Mouse (Mus musculus) cerebellum, postnatal 36 days (tissue): ENCODE data around the gene Vps35l.

Source experiments
- DNase-seq, 2 experiments: peaks; one replicate each; pipeline ENCODE4 v3.0.0; 2021 to 2022; ENCODE audit warnings: mixed read lengths in 2 of 2

Gene Vps35l

DNA sequence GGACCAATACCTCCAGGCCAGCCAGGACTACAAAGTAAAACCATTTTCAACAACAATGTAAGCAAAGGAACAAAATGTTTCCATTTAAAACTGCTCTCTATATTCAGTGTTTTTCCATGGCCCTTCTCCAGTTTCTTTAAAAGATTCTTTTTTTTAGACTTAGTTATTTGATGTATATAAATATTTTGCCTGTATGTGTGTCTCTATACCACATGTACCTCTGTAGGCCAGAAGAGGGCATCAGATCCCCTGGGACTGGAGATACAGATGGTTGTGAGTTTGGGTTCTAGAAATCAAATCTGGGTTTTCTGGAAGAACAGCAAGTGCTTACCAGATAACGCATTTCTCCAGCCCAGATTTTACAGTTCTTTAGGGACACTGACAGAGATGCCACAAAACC, 1.3 kb upstream of the Vps35l start:
- DNase-seq: no peak

DNA sequence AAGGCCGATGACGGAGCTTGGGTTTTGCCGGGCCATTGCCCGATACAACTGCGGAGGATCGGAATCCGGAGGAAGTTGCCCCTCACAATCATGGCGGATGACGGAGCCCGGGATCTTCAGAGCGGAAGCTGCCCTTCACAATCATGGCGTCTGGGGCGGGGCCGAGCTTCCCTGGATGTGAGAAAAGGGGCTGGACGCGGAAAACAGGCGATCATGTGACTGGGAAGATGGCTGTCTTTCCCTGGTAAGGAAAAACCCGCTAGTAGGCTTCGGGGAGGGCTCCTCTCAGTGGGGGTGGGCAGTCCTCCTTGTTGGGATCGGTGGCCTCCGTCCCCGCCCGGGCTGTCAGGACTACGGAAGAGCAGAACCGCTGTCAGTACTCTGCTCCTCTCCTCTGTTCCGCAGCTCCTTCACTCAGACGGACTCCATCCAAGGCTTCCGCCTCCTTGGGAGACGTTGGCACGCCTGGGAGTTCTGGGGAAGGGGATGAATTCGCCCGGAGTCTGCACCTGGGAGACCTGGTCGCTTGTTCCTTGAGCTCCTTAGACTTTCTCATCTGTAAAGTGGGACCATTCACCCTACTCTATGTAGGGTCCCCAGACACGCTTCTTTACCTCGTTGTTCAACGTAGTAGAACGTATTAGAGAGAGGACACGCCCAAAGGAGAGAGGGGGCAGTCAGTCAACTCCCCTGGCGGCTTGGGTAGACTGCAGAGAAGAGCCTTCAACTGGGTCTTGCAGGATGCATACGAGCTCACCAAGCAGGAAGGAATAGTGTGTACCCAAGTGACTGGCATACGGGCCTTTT, 709 bp downstream of the Vps35l start:
- DNase-seq: peak; percentile 94 to 95

DNA sequence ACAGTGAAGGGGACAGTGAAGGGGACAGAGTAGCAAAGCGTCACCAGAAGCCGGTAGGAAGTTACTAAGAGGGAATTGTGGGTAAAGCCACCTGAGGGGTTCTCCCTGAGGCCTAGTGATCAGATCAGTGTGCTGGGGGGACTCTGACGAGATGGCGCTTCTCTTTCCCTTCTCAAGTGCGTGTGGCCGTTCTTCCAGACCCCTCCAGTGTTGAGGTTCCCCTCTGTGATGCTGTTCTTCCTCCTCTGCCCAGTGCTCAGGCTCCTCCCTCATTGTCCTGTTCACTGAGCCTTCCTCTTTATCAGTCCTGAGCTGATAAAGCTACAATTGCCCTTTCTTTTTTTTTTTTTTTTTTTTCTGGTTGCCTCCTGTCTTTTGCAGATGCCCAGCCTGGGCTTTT, 2.3 kb downstream of the Vps35l start:
- no peak for DNase-seq

DNA sequence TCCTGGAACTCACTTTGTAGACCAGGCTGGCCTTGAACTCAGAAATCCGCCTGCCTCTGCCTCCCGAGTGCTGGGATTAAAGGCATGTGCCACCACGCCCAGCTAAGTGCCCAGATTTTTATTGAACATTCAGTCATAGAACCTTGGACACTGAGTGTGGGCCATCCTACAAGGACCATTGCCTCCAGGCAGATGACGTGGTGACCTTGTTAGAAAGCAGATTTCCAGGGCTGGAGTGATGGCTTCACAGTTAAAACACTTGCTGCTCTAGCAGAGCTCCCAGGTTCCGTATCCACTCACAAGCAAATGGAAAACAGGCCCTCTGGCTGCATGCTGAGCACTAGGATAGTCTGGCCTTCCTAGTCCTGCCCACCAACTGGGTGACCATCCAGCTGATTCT, 4.7 kb downstream of the Vps35l start:
- no peak for DNase-seq

DNA sequence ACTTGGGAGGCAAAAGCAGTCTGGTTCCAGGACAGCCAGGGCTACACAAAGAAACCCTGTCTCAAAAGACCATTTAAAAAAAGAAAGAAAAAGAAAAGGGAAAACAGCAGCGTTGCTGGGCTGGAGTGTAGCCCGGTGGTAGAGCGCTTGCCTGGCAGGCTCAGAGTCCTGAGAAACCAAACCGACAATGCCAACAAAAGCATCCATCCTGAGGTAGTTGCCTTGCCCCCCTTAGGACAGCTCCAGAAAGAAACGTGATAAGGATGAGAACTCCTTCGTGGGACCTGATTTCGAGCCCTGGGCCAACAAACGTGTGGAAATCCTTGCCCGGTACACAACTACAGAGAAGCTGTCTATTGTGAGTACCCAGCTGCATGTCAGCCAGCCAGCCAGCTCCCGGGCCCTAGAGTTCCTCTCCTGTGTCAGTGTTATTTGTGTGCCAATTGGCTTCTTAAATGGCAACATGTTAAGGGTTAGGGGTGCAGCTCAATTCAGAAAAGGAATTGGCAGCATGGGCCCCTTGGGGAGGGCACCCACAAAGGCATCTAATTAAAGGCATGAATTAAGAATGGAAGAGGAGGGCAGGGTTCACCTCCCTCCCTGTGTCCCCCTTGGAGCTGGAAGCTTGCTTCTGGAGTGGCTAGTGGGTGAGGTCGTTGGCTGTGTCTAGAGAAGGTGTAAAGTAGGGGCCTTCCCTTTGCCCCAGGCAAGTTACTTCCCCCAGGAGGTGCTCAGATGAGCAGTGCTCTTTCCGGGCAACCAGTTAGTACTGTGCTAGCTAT, 8.1 kb downstream of the Vps35l start:
- DNase-seq: no peak

DNA sequence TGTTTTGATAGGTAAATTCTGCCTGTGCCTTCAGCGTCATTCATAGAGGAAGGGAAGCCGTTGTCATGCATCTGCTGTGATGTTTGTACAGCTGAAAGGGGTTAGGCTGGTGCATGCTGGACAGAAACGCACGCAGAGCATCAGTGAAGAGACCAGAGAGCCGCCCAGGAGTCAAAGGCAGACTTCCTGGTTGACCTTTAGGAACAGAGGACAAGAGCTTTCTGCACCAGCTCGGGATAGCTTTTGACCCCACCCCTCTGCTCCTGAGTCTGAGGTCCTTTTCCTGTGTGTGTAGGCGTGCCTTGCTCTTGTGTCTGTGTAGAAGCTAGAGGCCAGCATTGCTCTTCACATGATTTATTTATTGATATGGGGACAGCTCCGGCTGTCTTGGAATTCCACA, 9.7 kb downstream of the Vps35l start:
- DNase-seq: no peak

DNA sequence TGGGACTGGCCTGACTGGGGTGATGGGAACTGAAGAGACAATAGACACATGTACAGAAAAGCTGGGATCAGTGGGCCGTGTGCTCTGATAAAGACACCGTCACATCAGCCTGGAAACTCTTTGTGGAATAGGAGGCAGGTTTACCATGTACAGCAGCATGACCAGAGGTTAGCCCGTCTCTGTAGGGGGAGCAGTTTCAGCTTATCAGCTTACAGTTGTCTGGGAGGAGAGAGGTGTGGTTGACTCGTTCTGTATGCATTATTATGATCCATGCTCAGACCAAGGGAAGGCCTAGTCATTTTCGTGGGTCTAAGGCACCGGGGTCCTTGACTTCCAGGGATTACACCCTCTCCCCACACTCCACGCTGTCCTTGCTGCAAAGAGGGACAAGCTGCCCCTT, 11.6 kb downstream of the Vps35l start:
- DNase-seq: no peak

DNA sequence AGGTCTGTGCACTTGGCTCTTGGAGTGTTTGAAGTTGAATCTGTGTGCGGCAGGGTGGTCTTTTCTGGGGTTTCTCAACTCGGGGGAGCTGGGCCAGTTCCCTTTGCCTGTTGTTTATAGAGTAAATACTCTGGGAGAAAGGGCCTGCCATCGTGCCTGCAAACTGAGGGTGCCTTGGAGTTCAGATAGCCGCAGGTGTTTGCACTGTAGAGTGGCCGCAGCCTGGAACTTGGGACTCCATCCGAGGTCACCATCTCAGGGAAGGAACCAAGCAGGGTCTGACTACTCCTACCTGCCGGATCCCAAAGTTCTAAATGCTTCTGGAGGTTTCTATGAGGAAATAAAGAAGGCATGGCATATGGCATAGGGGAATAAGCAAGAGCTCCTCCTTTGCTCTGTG, 15.7 kb downstream of the Vps35l start:
- DNase-seq: no peak

DNA sequence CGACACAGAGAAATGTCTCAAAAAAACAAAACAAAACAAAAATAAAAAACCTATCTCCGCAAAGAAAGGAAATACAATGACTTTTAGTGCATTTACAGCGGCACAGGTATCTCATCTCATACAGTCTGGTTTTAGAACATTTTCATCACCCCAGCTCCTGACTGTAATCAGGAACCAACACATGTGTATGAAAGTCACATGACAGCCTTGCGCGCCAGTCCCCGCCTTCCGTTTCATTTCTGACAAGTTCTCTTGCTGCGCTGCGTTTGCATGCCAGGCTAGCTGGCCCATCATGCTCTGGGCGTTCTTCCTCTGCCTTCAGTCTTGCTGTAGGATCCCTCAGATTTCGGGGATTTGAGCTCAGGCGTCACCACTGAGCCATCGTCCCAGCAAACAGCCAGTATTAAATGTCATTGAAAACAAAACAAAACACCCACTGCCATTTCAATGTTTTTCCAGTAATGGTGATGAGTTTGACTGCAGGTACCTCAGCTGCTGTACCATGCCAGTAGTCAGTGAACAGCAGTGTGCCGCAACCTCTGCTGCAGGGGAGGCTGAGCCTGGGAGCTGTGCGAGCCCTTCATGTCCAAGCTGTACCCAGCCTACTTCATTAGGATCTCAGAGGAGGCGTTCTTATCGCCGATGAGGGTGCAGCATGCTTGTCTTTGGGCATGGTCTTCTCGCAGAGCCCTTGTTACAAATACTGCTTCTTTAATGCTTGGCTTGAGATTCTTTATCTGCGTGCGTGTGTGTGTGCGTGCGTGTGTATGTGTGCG, 16.7 kb downstream of the Vps35l start:
- DNase-seq: no peak

DNA sequence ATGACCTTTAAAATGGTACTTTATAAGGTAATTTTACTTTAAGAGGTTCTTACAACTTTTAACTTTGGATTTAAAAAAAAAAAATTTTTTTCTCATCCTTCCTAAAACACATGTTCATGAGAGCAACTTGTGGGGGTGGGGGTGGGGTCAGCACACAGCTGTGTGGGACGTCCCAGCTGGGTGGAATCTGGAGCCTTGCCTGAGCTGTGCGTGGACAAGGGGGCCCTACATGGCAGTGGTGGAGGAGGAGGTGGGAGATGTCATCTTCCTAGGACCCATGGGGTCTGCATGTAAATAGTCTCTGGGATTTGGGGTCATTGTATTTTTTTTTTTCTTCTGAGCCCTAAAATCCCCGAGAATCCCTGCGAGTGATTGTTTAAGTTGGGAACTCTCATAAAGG, 18.3 kb downstream of the Vps35l start:
- no peak for DNase-seq

DNA sequence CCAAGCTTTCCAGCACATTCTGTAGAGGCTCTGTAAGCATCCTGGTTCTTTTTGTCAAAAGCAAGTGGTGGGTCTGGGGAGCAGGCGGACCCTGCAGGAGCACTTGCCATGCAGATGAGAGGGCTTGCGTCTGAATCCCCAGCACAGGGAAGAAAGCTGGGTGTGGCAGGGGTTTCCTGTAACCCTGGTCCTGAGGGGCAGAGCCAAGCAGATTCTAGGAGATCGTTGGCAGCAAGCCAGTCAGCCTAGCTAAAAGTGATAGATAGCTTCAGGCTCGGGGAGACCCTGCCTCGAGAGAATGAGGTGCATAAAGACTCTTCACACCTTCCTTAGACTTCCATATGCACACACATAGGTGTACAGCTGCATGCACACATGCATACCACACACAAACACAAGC, 19.3 kb downstream of the Vps35l start:
- no peak for DNase-seq

DNA sequence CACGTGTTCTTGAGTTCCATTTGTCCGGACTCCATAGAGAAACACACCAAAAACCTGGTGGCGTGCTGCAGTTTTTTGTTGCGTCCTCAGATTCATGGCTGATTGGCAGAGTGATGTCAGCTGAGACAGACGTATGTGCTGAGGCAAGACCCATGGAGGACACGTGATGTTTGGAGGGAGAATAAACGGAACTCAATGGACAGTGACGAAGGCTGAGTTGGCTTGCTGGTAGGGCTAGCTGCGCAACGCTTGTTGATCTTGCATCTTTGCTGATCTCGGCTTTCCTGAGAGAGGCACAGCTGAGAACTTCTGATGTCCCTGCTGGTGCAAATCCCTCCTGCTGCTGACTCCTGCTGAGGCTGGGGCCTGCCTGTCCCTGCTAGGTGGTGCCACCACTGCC, 23.9 kb downstream of the Vps35l start:
- no peak for DNase-seq

DNA sequence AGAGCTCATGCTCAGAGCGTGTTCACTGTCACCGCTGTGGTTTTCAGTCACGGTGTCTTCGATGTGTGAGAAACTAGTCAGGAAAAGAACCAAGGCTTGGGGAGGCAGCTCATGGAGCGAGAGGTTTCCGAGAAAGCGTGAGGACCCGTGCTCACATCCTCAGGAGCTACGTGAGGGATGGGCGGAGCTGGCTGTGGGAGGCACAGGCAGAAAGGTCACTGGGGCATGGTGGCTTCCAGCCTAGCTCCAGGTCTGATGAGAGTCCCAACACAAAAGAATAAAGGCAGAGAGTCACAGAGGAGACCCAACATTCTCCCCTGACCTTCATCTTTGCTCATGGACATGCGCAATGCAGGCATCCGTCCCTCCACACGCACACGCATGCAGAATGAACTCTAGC, 24.7 kb downstream of the Vps35l start:
- no peak for DNase-seq

DNA sequence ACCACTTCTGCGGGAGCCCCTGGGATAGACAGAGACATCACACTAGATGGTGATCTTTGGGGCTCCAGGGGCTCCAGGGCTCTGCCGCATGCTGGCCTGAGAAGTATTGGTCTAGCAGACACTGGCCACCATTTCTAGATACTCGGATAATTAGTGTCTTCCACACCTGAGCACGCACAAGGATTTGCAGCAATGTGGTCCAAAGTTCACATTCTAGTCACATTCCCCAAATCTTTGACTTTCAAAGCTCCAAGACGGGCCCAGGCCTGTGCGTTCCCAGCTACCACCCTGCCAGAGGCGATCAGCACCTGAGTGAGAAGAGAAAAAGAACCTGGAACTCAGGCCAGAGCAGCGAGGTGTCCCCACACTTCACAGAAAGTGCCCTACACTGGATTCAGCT, 25.6 kb downstream of the Vps35l start:
- no peak for DNase-seq

DNA sequence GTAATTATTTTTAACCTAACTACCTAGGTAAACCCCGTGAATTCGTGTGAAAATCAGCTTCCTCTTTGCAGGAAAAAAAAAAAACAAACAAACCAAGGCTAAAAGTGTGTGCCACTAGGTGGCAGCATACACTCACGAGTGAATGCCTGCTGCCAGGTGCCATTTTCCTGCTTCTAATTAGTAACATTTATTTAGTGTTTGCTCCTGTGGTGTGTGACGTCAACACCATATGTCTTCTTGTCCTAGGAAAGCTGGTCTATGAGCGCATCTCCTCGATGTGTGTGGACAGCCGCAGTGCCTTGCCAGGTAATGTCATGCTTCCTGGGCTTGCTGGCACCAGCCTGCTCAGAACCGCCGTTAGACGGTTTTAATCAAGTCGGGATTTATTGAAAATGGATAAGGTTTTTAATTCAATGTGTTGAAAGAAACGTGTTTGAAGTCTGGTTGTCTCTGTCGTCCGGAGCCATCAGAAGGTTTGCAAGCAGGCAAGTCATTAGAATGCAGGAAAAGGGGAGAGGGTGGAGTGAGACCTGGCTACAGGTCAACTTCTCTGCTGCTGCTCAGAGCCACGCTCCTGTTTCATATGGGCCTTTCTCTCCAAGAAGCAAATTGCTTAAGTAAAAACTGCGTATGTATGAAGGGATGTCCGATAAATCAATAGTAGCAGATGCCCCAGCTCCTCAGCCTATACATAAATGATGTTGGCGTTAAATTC, 26.2 kb downstream of the Vps35l start:
- peak; percentile 85 to 94 for DNase-seq

DNA sequence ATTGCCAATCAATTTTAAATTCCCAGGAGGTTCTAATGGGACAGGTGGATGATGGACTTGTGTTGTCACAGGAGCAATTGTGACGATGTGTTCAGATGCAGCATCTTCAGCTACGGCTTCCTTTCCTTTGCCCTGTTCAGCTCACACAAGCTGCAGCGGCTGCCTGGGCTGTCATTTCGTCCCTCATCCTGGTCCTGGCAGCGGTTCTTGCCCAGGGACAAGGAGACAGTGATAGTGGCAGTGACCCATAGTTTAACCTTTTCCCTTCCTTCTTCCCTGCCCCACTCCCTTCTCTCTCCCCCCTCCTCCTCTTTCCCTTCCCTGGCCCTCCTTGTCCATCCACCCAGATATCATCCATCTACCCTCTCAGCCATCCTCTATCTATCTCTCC, 26.8 kb downstream of the Vps35l start:
- peak in 1 of 2 experiments; percentile 31 for DNase-seq

DNA sequence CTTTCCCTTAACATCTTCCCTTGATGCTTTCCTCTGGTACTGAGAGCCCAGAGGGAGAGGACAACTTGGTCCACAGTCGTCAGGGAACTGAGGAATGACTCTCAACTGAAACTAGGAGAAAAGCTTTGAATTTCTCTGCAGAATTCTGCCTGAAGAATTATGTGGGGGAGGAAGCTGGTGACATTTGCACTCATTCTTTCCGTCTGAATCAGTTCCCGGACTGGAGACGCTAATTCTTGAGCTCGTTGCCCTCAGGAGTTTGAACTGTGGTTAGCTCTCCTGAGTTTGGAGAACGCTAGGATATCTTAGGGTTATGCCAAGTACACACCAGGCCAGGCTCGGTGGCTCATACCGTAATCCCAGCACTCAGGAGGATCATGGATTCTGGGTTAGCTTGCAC, 29.2 kb downstream of the Vps35l start:
- DNase-seq: no peak

DNA sequence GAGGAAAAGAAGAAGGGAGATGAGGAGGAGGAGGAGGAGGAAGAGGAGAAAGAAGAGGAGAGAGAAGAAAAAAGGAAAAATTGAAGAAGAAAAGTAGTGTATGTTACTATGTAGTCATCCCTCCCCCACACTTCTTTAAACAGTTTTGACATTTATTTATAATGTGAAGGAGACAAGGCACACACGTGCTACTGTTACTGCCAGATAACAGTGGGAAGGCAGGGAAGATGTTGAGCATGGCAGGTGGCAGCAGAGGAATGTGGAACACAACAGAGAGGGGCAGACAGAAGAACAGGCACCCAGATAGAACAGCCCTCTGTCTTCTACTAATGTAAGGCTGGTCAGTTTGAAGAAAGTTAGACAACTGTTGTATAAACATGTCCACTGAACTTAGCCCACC, 29.6 kb downstream of the Vps35l start:
- DNase-seq: no peak

DNA sequence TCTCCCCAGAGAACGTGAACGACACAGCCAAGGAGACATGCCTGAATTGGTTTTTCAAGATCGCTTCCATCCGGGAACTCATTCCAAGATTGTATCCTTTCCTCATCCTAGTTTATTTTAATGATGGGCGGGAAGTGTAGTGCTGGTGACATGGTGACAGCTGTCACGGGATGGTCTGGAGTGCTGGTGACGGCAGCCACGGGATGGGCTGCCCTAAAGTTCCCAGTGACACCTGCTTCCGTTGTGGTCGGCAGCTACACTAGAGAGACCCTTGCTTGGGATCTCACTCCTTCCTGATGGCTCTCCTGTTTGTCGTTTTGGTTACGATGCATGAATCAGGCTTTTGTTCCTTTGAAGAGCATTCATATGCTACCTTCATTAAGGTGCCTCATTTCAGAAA, 33.0 kb downstream of the Vps35l start:
- no peak for DNase-seq

DNA sequence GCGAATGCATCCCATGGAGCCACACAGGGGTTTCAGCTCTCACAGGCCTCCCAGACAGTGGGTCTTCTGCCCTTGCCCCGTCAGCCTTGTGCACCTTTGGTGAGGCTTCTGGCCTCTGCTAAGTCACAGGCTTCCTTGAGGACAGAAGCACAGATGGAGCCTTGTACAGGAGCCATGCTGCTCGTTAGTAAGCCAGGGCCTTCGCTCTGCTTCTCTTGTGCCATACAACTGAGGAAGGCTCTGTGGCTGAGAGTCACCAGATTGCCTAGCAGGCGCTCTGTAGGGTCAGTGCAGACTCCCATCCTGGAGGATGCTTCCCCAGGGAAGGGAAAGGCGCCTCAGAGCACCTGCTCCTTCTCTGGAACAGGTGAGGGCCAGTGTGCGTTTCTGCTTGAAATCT, 36.0 kb downstream of the Vps35l start:
- peak in 1 of 2 experiments; percentile 30 for DNase-seq

DNA sequence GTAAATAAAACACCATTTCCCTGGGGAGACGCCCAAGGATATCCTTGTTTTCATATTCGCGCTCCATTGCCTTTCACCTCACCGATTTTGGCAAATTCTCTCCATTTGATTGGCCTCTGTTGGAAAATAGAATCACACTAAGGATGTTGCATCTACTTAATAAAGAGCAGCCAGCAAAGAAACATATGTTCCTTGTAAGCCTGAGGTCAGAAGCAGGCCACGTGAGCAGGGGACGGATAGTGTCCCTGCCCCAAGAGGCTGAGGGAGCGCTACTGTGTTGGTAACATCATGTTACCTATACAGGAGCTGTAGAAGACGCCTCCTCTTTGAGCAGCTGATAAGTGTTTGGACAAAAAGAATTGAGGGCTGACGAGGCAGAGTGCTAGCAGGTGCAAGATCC, 36.5 kb downstream of the Vps35l start:
- no peak for DNase-seq

DNA sequence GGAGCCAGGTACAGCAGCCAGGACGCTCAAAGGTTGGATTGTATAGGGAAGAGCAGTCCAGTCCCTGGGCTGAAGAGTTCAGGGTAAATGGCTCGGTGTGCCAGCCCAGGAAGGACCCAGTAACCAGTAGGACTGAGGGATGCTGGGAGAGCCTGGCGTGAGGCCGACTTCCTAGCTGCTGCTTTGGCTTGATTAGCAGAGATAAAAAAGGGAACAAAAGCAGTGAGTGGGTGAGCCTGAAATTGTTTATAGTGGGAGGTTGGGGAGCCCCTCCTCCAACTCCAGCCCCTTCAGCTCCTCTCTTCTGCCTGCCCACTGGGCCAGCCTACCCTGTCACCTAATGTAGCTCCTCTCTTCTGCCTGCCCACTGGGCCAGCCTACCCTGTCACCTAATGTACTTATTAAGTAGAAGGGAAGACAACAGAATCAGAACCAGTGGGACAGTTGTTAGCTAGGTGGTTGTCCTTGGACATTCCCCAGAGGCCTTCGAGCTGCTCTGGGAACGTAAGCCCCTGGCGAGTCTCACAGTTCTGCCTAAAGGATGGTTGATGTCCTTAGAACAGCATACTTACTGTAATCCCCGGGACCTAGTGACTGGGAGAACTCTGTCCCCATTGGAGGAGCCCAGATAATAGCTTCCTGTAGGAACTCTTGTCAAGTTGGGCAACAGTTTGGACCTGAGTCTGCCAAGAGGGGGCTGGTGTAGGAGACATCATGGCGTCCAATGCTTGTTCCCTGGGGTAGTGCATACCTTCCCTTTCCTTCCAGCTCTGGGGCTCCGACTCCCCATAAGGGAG, 37.8 kb downstream of the Vps35l start:
- DNase-seq: peak; percentile 58 to 67
